In genomic region chr9:121822585-121822991, GRCm38 (mm10) we compare ENCODE assay signal across 9 mouse cellular contexts. TPM values are rescaled to one million over a fixed set of nuclear protein-coding genes. Genes with fewer than 3 reads are reported as not detected.
A peak's percentile ranks its signal among the peaks of the same experiment; 100 is the strongest.
DNase-seq lines count a peak whose midpoint lies in the region; ATAC-seq lines count a peak whose summit lies in the region.
"Had no signal": no experiment of that assay in that cellular context is flagged by ENCODE, and none has a peak within 500 bp of the region (broad histone marks: within the 10 kb centered on the region; RNA-seq: fewer than 3 reads in every experiment).

No protein-coding gene starts in this region.

- ATAC-seq in hindbrain, embryonic 15.5 days (ENCODE audit: low FRiP score, low read depth): peak; percentile 77
- ATAC-seq in midbrain, embryonic 13.5 days: peak; percentile 70
- ATAC-seq in megakaryocyte progenitor cell, adult 5-6 weeks (replicated peaks; ENCODE audit: poor library complexity): no peak
- ATAC-seq: Patski had no signal

- H3K36me3 ChIP-seq in hindbrain, embryonic 15.5 days: no peaks in the 10 kb centered on the region
- no peaks in the 10 kb centered on the region for H3K36me3 ChIP-seq in midbrain, embryonic 13.5 days

- H3K4me2 ChIP-seq in hindbrain, embryonic 15.5 days: no peak overlapping the region
- H3K4me2 ChIP-seq in midbrain, embryonic 13.5 days (replicated peaks): no peak overlapping the region

- H3K9me3 ChIP-seq in hindbrain, embryonic 15.5 days: no peaks in the 10 kb centered on the region
- no peaks in the 10 kb centered on the region for H3K9me3 ChIP-seq in midbrain, embryonic 13.5 days

- DNase-seq in kidney, adult 18-20 months: peak; percentile 47
- DNase-seq in kidney, postnatal 4 days: no peak
- DNase-seq in cerebellum, postnatal 10 days: peak; percentile 79 to 88
- no peak for DNase-seq in T-cell, adult 2 months (ENCODE audit: low spot score)
- no peak for DNase-seq in adrenal gland, postnatal 4 days (ENCODE audit: low spot score in 2 of 2)

- H3K4me1 ChIP-seq in hindbrain, embryonic 15.5 days (replicated peaks): peaks cover 27% of the 10 kb centered on the region
- peaks cover 14% of the 10 kb centered on the region for H3K4me1 ChIP-seq in midbrain, embryonic 13.5 days (replicated peaks)

- H3K4me3 ChIP-seq in hindbrain, embryonic 15.5 days: no peak overlapping the region
- H3K4me3 ChIP-seq in midbrain, embryonic 13.5 days (replicated peaks): no peak overlapping the region

- no peaks in the 10 kb centered on the region for H3K27me3 ChIP-seq in hindbrain, embryonic 15.5 days
- H3K27me3 ChIP-seq in midbrain, embryonic 13.5 days: no peaks in the 10 kb centered on the region
- H3K27me3 ChIP-seq: Patski had no signal

- 42% methylated on average over 6 of the region's 6 CpGs for WGBS in hindbrain, embryonic 15.5 days
- WGBS in midbrain, embryonic 13.5 days: 71% methylated on average over 6 of the region's 6 CpGs

- H3K27ac ChIP-seq in hindbrain, embryonic 15.5 days (replicated peaks): peak overlapping the region; percentile 76
- peak overlapping the region; percentile 59 for H3K27ac ChIP-seq in midbrain, embryonic 13.5 days

- no peak overlapping the region for H3K9ac ChIP-seq in hindbrain, embryonic 15.5 days
- no peak overlapping the region; the same call in 1 of the 2 replicates for H3K9ac ChIP-seq in midbrain, embryonic 13.5 days (replicated peaks)

RNA-seq across cellular contexts. Expression of gene Ccdc13, which starts 16.7 kb away (rescaled TPM):
- 3.2 and 3.5 TPM in 2 replicates for polyA plus RNA-seq in hindbrain, embryonic 15.5 days (2015; fragmentation: Nextera tagmentation; extraction: Ambion mirVana)
- polyA plus RNA-seq in midbrain, embryonic 13.5 days (2015; fragmentation: Nextera tagmentation; extraction: Ambion mirVana): 2.8 and 5.0 TPM in 2 replicates
- total RNA-seq in megakaryocyte progenitor cell, adult 5-6 weeks (2015): 0.42 TPM in 1 of 2 replicates, not detected in the other
- not detected in 2 replicates for total RNA-seq in megakaryocyte progenitor cell, adult 5-6 weeks (2017)
- total RNA-seq in adrenal gland, postnatal 4 days (2021): 1 to 10 TPM; 1.8 to 2.8 TPM

RNA-seq across cellular contexts. Expression of gene Hhatl, which starts 30.3 kb away (rescaled TPM):
- 0.14 and 0.19 TPM in 2 replicates for polyA plus RNA-seq in hindbrain, embryonic 15.5 days (2015; fragmentation: Nextera tagmentation; extraction: Ambion mirVana)
- 0.24 TPM in 1 of 2 replicates, not detected in the other for polyA plus RNA-seq in midbrain, embryonic 13.5 days (2015; fragmentation: Nextera tagmentation; extraction: Ambion mirVana)
- total RNA-seq in megakaryocyte progenitor cell, adult 5-6 weeks (2015): not detected in 2 replicates
- total RNA-seq in megakaryocyte progenitor cell, adult 5-6 weeks (2017): not detected in 2 replicates
- total RNA-seq in adrenal gland, postnatal 4 days (2021): 1 to 10 TPM; 1.5 to 4.5 TPM
- polyA plus RNA-seq: Patski had no signal

RNA-seq across cellular contexts. Expression of gene Higd1a, which starts 35.6 kb away (rescaled TPM):
- 157 and 160 TPM in 2 replicates for polyA plus RNA-seq in hindbrain, embryonic 15.5 days (2015; fragmentation: Nextera tagmentation; extraction: Ambion mirVana)
- polyA plus RNA-seq in midbrain, embryonic 13.5 days (2015; fragmentation: Nextera tagmentation; extraction: Ambion mirVana): 146 TPM in 2 replicates
- total RNA-seq in megakaryocyte progenitor cell, adult 5-6 weeks (2015): 89.9 and 101 TPM in 2 replicates
- 14.1 and 21.7 TPM in 2 replicates for total RNA-seq in megakaryocyte progenitor cell, adult 5-6 weeks (2017)
- total RNA-seq in adrenal gland, postnatal 4 days (2021): 10 to 100 TPM; 63.8 to 68.9 TPM

RNA-seq across cellular contexts. Expression of gene Klhl40, which starts 45.2 kb away (rescaled TPM):
- 1.4 and 1.8 TPM in 2 replicates for polyA plus RNA-seq in hindbrain, embryonic 15.5 days (2015; fragmentation: Nextera tagmentation; extraction: Ambion mirVana)
- polyA plus RNA-seq in midbrain, embryonic 13.5 days (2015; fragmentation: Nextera tagmentation; extraction: Ambion mirVana): 0.43 and 0.69 TPM in 2 replicates
- total RNA-seq in megakaryocyte progenitor cell, adult 5-6 weeks (2015): not detected in 2 replicates
- total RNA-seq in megakaryocyte progenitor cell, adult 5-6 weeks (2017): 0.17 TPM in 1 of 2 replicates, not detected in the other
- total RNA-seq in adrenal gland, postnatal 4 days (2021): 1 to 10 TPM; 1.9 to 3.8 TPM
- polyA plus RNA-seq: Patski had no signal

Comparison
In these comparisons a context has a peak if more than half of its experiments do, and no peak if none do; other contexts are left out.
1. DNase-seq: peak in kidney, adult 18-20 months (single experiment) and cerebellum, postnatal 10 days (2 of 2); none in kidney, postnatal 4 days (0 of 2), T-cell, adult 2 months (single experiment) and adrenal gland, postnatal 4 days (0 of 2).